Mouse (Mus musculus) monocyte, adult 2 months (primary cell): ENCODE measurements around the gene Itpa.
A peak's percentile ranks its signal among the peaks of the same experiment; 100 is the strongest.

ENCODE experiments used
- DNase-seq, 2 experiments: peaks; one replicate each; pipeline ENCODE4 v3.0.0; 2022; ENCODE audit warnings: low spot score in 2 of 2, low read depth in 1 of 2

The Itpa gene

DNA sequence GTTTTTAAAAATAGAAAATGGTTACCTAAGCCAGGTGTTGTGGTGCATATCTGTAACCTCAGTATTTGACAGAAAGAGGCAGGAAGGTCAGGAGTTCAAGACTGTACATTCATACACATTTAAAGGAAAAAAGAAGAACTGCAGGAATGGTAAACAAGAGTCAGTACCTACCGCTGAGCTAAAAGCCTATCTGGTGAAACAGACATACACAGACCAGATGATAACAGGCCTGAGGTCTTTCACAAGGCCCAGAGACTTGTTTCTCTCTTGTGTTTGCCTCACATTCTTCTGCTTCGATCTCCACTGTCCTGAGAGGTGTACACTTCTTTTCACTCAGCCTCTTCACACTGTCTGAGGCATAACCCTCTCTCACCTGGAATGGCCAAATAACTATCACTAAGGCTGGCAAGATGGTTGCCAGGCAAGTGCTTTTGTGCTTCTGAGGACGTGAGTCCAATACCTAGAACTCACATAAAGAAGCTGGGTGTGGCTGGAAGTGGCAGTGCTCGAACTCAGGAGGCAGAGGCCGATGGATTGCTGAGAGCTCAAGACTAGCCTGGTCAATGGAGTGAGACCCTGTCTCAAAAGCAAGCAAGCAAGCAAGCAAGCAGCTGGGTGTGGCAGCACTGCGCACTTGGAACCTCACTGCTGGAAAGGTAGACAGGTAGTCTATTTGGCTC is 11.6 kb upstream of the Itpa start:
- DNase-seq = no peak

DNA sequence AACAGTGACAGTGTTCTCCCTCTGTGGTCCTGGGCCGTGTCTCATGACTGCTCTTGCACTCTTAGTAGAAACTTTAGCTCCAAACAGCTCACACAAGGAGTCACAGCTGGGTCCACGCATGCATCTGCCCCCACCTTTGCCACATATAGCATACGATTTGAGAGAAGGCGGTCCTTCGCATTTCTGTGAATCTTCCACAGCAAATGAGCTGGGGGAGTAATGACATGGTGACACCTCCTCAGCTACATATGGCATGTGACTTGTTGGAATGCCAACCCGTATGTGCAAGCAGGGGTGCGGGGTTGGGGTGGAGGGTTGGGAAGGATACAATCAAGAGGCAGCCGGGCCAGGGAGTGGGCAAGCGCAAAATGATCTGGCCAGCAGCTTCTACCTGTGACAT is 10.9 kb upstream of the Itpa start:
- DNase-seq = no peak

- DNase-seq = no peak
These were observed 9.9 kb upstream of the Itpa start for GRCm38 (mm10) chr2:130657541-130657940.

DNA sequence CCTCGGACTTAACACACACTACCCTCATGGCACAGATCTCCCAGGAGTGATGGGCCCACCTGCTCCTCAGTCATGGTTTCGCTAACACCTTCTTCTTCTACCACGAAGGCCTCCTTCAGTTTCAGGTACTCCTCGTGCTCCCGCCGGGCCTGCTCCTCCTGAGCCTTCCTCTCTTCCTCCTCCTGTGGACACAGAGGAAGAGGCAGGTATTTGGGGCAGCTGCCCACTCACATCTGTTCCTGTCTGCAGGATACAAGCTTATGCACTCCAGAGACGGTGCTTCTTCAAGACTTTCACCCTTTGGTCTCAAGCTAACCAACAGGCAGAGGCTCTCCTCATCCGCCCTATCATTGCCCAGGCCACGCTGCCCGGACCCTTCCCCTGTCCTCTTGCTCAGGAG is 8.9 kb upstream of the Itpa start:
- no peak for DNase-seq

DNA sequence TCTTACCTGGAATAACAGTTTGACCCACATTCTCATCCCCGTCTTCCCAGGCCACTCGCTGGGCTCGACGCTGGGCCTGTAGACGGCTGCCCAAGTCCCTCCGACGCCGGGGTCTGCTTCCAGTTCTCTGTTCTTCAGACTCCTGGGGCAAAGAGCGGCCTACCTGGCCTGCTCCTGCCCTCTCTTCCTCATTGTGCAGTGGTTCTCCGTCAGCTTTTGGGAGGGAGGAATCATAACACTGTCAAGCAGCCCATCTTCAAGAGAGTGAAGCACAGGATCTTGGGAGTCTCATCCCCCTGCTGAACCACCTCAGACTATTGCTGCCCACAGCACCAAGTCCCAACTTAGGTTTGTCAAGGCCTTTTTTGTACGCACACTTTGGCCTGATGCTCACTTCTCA is 4.1 kb upstream of the Itpa start:
- no peak for DNase-seq

DNA sequence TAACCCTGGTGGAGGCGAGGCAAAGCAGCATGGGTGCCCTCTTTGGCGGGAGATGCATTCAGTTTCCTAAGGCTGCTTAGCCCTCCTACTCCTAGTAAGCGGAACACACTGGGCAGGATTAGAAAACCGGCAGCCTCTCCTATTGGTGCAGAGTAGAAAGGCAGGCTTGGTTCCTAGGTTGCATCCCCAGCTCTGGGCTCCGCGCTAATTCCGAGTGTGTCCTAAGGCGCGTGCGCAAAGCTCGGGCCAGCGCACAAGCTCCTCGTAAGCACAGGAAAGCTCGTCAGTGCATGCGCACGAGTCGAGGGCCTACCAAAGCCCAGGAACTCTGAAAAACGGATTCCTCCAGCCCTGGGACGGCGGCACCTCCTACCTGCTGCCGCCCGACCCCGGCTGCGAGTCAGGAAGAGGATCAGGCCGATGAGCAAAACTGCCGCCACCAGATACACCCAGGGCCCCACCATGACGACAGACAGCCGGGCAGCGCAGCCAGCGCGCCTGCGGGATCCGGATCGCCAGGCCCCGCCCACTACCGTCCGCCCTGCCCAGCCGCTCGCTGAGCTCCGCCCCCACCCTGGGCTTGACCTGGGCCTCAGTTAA is 3.2 kb upstream of the Itpa start, which contains the start of gene Ddrgk1:
Gene Ddrgk1 (minus strand): TSS at position 558 of the 600 bp plus-strand sequence.
- DNase-seq = peak; percentile 84 to 86

- no peak for DNase-seq
These were observed 9.8 kb downstream of the Itpa start for GRCm38 (mm10) chr2:130677211-130677610.

GRCm38 (mm10) chr2:130679154-130679553 is 11.7 kb downstream of the Itpa start:
- no peak for DNase-seq

DNA sequence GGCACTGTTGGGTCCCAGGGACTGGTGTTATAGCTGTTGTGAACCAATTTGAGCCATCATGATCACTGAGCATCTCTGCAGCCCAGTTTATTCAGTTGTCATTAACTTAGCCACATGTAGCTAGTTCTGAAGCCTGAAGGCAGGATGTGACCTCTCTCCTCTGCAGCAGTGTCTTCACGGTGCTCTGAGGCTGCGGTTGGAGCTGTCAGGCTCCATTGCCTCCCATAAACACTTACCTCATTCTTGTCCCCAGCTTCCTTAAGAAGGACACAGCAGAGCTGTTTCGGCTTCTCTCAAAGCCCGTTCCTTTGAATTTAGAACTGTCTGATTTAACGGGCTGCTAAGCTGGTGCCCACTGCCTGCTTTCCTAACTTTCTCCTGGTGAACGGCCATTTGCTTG is 12.5 kb downstream of the Itpa start:
- DNase-seq = no peak

DNA sequence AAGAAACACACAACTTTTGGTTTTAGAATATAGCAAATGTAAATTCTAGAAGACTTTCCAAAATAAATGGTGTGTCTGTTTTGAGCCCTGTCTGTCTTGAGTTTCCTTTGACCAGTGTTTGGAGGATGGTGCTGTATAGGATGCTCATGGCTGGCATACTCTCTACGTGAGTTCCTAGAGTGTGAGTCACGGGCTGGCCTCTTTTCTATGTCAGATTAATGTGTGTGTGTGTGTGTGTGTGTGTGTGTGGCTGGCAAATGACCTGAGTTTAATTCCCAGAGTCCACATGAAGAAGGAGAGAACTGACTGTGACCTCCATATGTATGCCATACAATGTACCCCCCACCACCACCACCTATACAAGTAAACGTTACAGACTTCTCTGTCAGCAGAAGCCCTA is 14.1 kb downstream of the Itpa start:
- no peak for DNase-seq

GRCm38 (mm10) chr2:130685426-130685825 is 18.0 kb downstream of the Itpa start:
- DNase-seq = no peak

DNA sequence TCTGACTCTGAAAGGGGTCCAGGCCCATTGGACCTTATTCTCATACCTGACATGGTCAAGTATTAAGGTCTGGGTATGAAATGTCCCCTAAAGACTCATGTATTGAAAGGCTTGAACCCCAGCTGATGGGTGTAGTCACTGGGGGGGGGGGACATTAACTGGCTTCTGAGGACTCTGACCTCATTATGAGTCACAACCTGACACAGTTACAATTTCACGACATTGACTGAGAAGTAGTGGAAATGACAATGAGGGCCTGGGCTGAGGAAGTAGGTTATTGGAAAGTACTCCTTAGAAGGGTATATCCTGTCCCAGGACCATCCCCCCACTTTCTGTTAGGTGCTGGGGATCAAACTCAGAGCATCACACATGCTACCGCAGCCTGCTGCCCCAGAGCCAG is 21.6 kb downstream of the Itpa start:
- no peak for DNase-seq

- DNase-seq = no peak
These were observed 26.2 kb downstream of the Itpa start for GRCm38 (mm10) chr2:130693563-130693962.

DNA sequence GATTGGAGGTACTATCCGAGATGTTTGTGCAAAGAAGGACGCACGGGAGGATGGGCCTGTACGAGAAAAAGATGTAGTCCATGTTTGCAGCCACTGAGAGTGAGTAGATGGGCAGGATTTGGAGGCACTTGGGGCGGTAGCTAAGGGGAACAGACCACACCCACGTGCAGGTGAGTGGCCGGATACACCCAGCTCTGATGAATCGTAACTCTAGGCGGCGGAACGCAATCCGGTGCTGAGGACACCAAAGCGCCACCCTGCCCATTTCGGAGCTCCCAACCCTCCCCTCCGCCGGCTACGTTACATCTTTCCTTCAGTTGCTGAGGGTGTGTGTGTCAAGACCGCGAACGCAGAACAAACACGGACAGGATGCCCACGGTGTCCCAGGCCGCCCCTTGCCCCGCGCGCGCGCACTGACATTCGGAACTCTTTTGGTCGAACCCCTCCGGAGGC is 29.3 kb downstream of the Itpa start:
- no peak for DNase-seq

DNA sequence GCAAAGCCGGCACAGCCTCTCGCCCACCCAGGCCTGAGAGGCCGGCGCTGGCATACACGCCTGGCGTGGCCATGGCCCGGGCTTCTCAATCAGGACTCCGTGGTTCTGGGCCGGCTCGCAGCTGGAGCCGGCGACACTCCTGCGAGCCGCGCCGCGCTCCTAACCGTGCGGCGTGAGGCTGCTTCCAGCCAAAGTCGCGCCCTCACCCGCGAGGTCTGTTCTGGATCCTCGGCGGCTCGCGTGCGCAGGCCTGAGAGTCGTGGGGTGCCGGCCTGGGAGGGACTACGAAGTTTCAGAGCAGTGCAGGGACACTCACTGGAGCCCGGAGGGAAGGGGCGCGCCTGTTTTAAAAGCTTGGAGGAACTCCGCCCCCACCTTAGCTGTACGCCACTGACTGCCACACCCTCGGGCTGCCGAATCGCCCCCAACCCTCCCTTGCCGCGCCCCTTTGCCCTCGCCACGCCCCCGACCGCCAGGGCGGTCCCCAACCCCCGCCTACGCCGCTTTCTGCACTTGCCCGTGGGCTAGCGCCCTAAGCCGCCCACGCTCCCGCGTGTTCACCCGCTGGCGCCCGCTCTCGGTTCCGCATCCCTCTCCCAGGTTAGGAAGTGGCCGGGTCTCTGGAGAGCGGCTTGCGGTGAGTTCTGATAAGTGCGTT is 29.9 kb downstream of the Itpa start, which contains the start of gene Slc4a11:
Gene Slc4a11 (minus strand): TSS at position 367 of the 658 bp plus-strand sequence.
- peak; percentile 5 to 6 for DNase-seq

DNA sequence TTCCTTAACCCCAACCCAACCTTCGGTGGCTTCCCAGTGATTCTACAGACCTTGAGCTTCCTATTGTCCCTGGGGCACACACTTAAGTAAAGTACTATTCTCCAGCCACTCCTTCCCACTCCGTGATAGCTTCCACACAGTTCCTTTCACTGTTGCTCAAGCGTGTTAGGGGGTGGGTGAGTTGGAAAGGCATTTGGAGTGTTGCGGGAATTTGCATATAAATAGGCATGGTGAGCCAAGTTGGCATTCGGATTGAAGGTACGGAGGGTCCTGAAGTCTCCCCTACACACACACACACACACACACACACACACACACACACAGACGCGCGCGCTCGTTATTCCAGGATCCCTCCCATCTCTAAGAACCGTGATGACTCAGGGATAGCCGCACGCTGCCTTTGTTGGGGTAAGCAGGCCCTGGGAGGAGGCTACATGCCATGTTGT is 30.4 kb downstream of the Itpa start:
- no peak for DNase-seq

DNA sequence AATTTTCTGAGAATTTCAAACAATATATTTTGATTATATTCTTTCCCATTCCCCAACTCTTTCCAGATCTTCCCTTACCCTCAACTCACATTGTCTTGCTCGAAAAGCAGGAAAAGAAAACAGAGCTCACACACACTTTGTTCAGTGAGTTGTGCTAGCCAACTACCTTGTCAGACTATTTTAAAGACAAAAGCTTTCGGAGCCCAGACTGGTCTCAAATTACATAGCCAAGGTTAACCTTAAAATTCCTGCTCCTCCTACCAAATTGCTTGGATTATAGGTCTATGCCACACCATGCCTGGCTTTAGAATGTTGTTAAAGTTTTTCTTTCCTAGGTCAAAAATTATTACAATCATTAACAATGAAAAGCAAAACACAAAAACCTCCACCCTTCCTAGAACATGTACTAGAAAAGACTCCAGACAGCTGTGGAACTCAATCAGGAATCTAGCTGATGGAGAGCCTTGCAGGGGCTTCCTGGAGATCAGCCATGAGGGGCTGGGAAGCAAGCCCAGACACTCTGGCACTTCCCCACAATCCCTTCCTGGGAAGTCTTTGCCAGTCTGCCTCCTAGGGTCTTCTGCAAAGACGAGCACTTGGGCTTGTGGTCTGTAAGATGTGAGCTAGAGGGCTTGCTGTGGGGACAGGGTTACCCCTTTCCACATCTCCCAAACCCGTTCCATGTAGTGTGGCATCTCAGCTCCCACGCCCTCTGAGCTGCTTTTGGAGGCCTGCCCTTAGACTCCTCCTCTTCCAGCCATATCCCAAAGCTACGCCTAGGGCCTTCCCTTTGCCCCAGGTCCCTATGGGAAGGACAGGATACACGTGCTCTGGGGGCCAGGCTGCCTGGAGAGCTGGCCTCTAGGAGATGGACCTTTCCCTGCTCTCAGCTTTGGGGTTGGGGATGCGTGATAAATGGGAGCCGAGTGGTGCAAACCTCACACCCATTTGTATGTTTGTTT is 36.9 kb downstream of the Itpa start:
- no peak for DNase-seq

DNA sequence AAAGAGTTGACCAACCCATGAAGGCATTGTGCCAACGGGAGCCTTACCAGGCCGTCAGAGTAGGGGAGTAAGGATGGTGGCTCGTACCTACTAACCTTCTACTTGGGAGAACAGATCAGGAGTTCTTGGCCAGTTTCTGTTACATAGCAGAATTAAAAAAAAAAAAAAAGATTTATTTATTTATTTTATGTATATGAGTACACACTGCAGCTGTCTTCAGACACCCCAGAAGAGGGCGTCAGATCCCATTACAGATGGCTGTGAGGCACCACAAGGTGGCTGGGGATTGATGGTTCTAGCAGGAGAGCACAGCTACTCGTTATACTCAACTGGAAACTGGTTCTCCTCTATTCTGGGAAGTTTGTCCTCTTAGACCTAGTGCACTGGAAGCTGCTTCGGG is 37.8 kb downstream of the Itpa start:
- no peak for DNase-seq

- no peak for DNase-seq
These were observed 39.2 kb downstream of the Itpa start for GRCm38 (mm10) chr2:130706602-130707001.

DNA sequence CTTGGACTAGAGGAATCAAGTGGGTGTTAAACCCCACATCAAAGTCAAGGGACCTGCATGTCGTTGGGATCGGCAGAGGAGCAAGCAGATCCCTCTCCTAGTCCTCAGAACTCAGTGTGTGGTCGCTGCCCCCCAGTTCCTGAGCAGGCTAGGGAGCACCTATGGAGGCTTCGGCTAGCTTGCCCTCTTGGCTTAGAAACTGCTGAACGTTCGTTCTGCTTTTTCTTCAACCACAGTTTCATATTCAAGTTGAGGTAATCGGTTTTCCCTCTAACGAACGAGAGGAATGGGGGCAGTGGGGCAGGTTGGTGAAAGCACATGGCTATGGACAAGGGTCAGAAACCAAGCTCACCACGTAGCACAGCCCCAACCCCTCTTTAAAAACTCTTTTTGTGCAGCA is 39.6 kb downstream of the Itpa start:
- no peak for DNase-seq

DNA sequence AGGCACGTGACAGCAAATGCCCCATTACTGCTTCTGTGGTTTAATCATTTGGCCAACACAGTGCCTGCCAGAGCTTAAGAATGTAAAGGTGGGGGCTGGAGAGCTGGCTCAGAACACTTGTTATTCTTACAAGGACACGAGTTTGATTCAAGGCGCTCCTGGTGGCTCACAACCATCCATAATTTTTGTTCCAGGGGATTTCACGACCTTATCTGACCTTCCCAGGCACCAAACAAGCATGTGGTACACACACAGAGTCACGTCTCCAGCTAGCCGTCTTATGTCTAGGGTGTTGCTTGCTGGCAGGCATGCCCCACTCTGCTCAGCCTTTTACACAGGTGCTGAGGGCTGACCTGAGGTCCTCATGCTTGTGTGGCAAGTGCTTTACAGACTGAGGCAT is 50.5 kb downstream of the Itpa start:
- no peak for DNase-seq
